Mouse (Mus musculus) kidney, embryonic 16.5 days (tissue): ENCODE measurements around the gene Sox5. TPM values are rescaled to one million over a fixed set of nuclear protein-coding genes. Genes with fewer than 3 reads are reported as not detected.
"Not testable (repeated sequence)": the region's sequence is repeated elsewhere in the genome, so short reads cannot be mapped to it uniquely, and the experiment has no call there.

Experiments
- ATAC-seq: fragments of 200-750 bp; cut with Nextera tagmentation; 2 replicates; pipeline ENCODE4 v1.8.0; 2017; ENCODE audit warnings: moderate TSS enrichment; ENCODE audit not compliant: low FRiP score, low TSS enrichment
- H3K27ac ChIP-seq: fragments of 300-500 bp; sonication (generic); 2 replicates; pipeline ENCODE4 v1.5.1; 2014; ENCODE audit warnings: low read length
- H3K27me3 ChIP-seq: fragments of 300-500 bp; sonication (generic); 2 replicates; pipeline ENCODE4 v1.6.1; 2014; ENCODE audit warnings: low read length, control low read depth, mixed read lengths; ENCODE audit not compliant: insufficient read depth
- H3K36me3 ChIP-seq: fragments of 300-500 bp; sonication (generic); 2 replicates; pipeline ENCODE4 v1.6.1; 2014; ENCODE audit warnings: low read length, control low read depth, mixed read lengths; ENCODE audit not compliant: insufficient read depth
- H3K4me1 ChIP-seq: fragments of 300-500 bp; sonication (generic); 2 replicates; pipeline ENCODE4 v1.6.1; 2014; ENCODE audit warnings: low read length, control low read depth, mixed read lengths; ENCODE audit not compliant: insufficient read depth
- H3K4me2 ChIP-seq: fragments of 300-500 bp; sonication (generic); replicated peaks from 2 replicates; pipeline ENCODE4 v1.6.1; 2014; ENCODE audit warnings: low read depth, low read length
- H3K4me3 ChIP-seq: fragments of 300-500 bp; sonication (generic); 2 replicates; pipeline ENCODE4 v1.5.1; 2014; ENCODE audit warnings: mild to moderate bottlenecking, low read length
- H3K9ac ChIP-seq: fragments of 300-500 bp; sonication (generic); replicated peaks from 2 replicates; pipeline ENCODE4 v1.6.1; 2014; ENCODE audit warnings: low read length
- H3K9me3 ChIP-seq: fragments of 300-500 bp; sonication (generic); 2 replicates; pipeline ENCODE4 v1.6.1; 2016; ENCODE audit warnings: low read length, control low read depth
- WGBS: fragments of 180-500 bp; shearing (Covaris S2); extraction: QIAGEN DNeasy Blood & Tissue Kit; methylation state at CpG from one replicate; pipeline ENCODE4 v1.1.7; 2014; 5-methylcytosine and 5-hydroxymethylcytosine counted together
- polyA plus RNA-seq: library from polyadenylated mRNA; unstranded; fragments of >200 nt; fragmentation: Nextera tagmentation; extraction: Ambion mirVana; gene quantifications from 2 replicates; pipeline ENCODE4 v1.2.1, GENCODE M21; 2015

The Sox5 gene
- polyA plus RNA-seq, 1 experiment from 2014 or later, result 14.8 TPM

DNA sequence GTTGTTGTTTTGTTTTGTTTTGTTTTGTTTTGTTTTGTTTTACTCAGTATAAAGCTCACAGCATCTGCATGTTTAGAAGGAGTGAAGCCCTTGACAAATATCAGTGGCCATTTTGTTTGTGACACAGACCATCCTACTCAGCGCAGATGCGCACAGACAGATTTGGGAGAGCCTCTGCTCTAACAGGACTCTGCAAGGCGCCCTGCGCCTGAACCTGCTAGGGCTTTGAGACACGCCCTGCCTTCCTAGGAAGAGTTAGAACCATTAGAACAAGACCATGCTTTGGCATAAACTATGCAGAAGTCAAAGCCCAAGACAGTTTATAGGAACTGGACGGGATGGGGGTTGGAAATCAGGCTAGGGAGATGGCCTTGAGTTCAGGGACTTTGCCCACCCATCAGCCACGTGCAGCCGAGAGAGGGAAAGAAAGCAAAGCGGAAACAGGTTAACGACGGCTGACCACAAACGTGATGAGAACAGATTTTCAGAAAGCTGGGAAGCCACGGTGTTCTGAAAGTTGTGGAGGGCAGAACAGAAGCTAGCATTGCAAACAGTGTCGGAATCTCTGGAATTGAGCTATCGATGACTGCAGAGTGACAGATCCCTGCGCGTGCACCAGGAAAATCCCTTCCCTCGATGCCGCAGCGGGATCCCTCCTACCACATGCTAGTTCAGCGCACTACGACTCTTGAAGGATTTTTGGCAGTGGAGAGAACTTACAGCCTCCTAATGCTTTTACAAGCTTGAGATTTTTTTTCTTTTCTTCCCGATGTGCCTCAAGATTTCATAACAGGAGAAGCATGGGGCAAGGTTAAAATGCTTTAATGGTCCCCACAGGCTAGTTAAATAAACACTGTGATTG is 482.9 kb downstream of the Sox5 start:
- 64% methylated on average over 23 of the region's 23 CpGs for whole genome bisulfite sequencing
- 0 out of 2 replicates have a peak overlapping the region, but pooled peaks have one; percentile 6 for H3K4me2 ChIP-seq

GRCm38 (mm10) chr6:144297846-144298245 is 483.9 kb downstream of the Sox5 start:
- Histone ChIP-seq H3K27ac (no peak overlapping the region), H3K36me3 (no peaks in the 10 kb centered on the region), H3K4me2 (no peak overlapping the region), H3K9me3 (peaks cover 15% of the 10 kb centered on the region), H3K4me1 (peaks cover 11% of the 10 kb centered on the region; the same call in 1 of the 2 replicates), H3K4me3 (no peak overlapping the region), H3K9ac (no peak overlapping the region), H3K27me3 (no peaks in the 10 kb centered on the region)
- WGBS, result 73% methylated on average over 5 of the region's 5 CpGs
- ATAC-seq, result no peak

More for the DNA sequence above, 482.9 kb downstream of the Sox5 start:
- Histone ChIP-seq H3K36me3 (no peaks in the 10 kb centered on the region), H3K27ac (no peak overlapping the region), H3K9ac (no peak overlapping the region), H3K4me3 (no peak overlapping the region), H3K9me3 (peaks cover 15% of the 10 kb centered on the region), H3K27me3 (no peaks in the 10 kb centered on the region), H3K4me1 (peaks cover 11% of the 10 kb centered on the region; the same call in 1 of the 2 replicates)
- no peak for ATAC-seq

- H3K27me3 ChIP-seq, result no peaks in the 10 kb centered on the region
- ATAC-seq, result no peak
- H3K36me3 ChIP-seq, result no peaks in the 10 kb centered on the region
- H3K4me3 ChIP-seq, result no peak overlapping the region
- 88% methylated on average over 1 of the region's 1 CpGs for WGBS
- H3K4me1 ChIP-seq, result peaks cover 11% of the 10 kb centered on the region; the same call in 1 of the 2 replicates
- no peak overlapping the region for H3K9ac ChIP-seq
- no peak overlapping the region for H3K4me2 ChIP-seq
- peaks cover 11% of the 10 kb centered on the region for H3K9me3 ChIP-seq
- H3K27ac ChIP-seq, result no peak overlapping the region
These were observed 484.6 kb downstream of the Sox5 start for GRCm38 (mm10) chr6:144297131-144297530.

GRCm38 (mm10) chr6:144291526-144291925 is 490.3 kb downstream of the Sox5 start:
- no peaks in the 10 kb centered on the region for H3K36me3 ChIP-seq
- no peaks in the 10 kb centered on the region for H3K27me3 ChIP-seq
- H3K4me3 ChIP-seq, result no peak overlapping the region
- peaks cover 11% of the 10 kb centered on the region for H3K9me3 ChIP-seq
- H3K9ac ChIP-seq, result no peak overlapping the region
- ATAC-seq, result no peak
- H3K4me2 ChIP-seq, result no peak overlapping the region
- H3K4me1 ChIP-seq, result no peaks in the 10 kb centered on the region
- WGBS, result 90% methylated on average over 4 of the region's 4 CpGs
- no peak overlapping the region for H3K27ac ChIP-seq

DNA sequence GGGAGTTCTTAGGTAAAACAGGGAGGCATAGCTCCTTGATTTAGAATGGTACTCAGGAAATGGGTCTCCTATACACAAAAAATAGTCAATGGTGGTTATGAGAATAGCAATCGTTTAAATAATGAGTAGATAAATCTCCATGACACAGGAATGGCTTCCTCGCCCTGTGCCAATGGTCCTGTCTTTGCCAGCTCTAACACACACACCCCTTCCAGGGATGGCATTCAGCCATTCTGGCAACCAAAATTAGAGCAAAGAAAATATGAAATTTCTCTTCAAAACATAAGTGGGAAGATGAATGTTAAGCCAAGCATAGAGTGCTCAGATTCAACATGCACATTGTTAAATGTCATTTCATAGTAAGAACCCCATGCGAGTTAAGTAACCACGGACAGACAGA is 495.7 kb downstream of the Sox5 start:
- no peaks in the 10 kb centered on the region for H3K27me3 ChIP-seq
- H3K4me2 ChIP-seq, result no peak overlapping the region
- WGBS, result 86% methylated on average over 4 of the region's 4 CpGs
- no peaks in the 10 kb centered on the region for H3K36me3 ChIP-seq
- H3K4me3 ChIP-seq, result no peak overlapping the region
- ATAC-seq, result no peak
- no peak overlapping the region for H3K27ac ChIP-seq
- no peak overlapping the region for H3K9ac ChIP-seq
- no peaks in the 10 kb centered on the region for H3K4me1 ChIP-seq
- H3K9me3 ChIP-seq, result no peaks in the 10 kb centered on the region

GRCm38 (mm10) chr6:144283191-144283590 is 498.6 kb downstream of the Sox5 start:
- H3K27ac ChIP-seq, result no peak overlapping the region
- no peaks in the 10 kb centered on the region for H3K36me3 ChIP-seq
- 68% methylated on average over 8 of the region's 8 CpGs for WGBS
- H3K9ac ChIP-seq, result no peak overlapping the region
- no peaks in the 10 kb centered on the region for H3K27me3 ChIP-seq
- no peak overlapping the region for H3K4me3 ChIP-seq
- ATAC-seq, result no peak
- no peak overlapping the region for H3K4me2 ChIP-seq
- H3K4me1 ChIP-seq, result peaks cover 3% of the 10 kb centered on the region; the same call in 1 of the 2 replicates
- no peaks in the 10 kb centered on the region for H3K9me3 ChIP-seq

- no peak overlapping the region for H3K4me3 ChIP-seq
- H3K36me3 ChIP-seq, result no peaks in the 10 kb centered on the region
- H3K9me3 ChIP-seq, result no peaks in the 10 kb centered on the region
- no peak overlapping the region for H3K4me2 ChIP-seq
- H3K27ac ChIP-seq, result no peak overlapping the region
- 81% methylated on average over 12 of the region's 12 CpGs for WGBS
- H3K4me1 ChIP-seq, result peaks cover 3% of the 10 kb centered on the region; the same call in 1 of the 2 replicates
- no peak overlapping the region for H3K9ac ChIP-seq
- ATAC-seq, result no peak
- no peaks in the 10 kb centered on the region for H3K27me3 ChIP-seq
These were observed 499.0 kb downstream of the Sox5 start for GRCm38 (mm10) chr6:144282756-144283155.

- H3K27ac ChIP-seq, result no peak overlapping the region
- no peaks in the 10 kb centered on the region for H3K27me3 ChIP-seq
- no peak overlapping the region for H3K9ac ChIP-seq
- H3K9me3 ChIP-seq, result no peaks in the 10 kb centered on the region
- no peak for ATAC-seq
- H3K36me3 ChIP-seq, result no peaks in the 10 kb centered on the region
- H3K4me1 ChIP-seq, result peaks cover 3% of the 10 kb centered on the region; the same call in 1 of the 2 replicates
- H3K4me3 ChIP-seq, result no peak overlapping the region
- H3K4me2 ChIP-seq, result no peak overlapping the region
- WGBS, result 80% methylated on average over 3 of the region's 3 CpGs
These were observed 500.1 kb downstream of the Sox5 start for GRCm38 (mm10) chr6:144281661-144282060.

- Histone ChIP-seq H3K4me1 (peaks cover 3% of the 10 kb centered on the region; the same call in 1 of the 2 replicates), H3K9me3 (no peaks in the 10 kb centered on the region), H3K36me3 (no peaks in the 10 kb centered on the region), H3K4me2 (no peak overlapping the region), H3K4me3 (no peak overlapping the region), H3K27me3 (no peaks in the 10 kb centered on the region), H3K9ac (no peak overlapping the region), H3K27ac (no peak overlapping the region)
- 47% methylated on average over 13 of the region's 13 CpGs for WGBS
- ATAC-seq, result peak; percentile 46; the same call in 1 of the 2 replicates
These were observed 503.2 kb downstream of the Sox5 start for GRCm38 (mm10) chr6:144278505-144279053.

GRCm38 (mm10) chr6:144273425-144273824 is 508.4 kb downstream of the Sox5 start:
- not testable (repeated sequence) for ATAC-seq
- 59% methylated on average over 4 of the region's 4 CpGs for WGBS

More at GRCm38 (mm10) chr6:144273425-144273824, 508.4 kb downstream of the Sox5 start:
- not testable (repeated sequence) for H3K4me3 ChIP-seq, H3K4me1 ChIP-seq, H3K27me3 ChIP-seq, H3K27ac ChIP-seq, H3K9me3 ChIP-seq, H3K4me2 ChIP-seq, H3K36me3 ChIP-seq, H3K9ac ChIP-seq
